ENCODE assay signal across 9 mouse cellular contexts in the genomic region with DNA sequence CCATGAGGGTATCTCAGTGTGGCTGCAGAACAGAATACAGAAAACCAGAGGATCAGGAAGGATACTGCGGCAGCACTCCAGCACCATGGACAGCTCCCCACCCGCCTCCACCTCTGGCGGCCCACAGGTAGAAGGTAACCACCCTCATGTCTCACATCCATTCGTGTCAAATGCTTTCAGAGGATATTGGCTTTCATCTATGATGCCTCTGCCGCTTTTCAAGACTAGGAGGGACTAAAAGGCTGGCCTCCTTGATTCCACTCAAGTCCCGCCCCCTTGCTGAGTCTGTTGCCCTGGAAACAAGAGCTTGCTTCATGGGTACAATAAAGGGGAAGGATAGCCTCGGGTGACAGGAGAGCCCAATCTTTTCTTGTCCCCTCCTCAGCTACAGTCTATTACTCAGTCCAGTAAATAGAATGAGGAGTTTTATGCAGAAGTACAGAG. TPM values are rescaled to one million over a fixed set of nuclear protein-coding genes. Genes with fewer than 3 reads are reported as not detected.
DNase-seq lines count a peak whose midpoint lies in the region; ATAC-seq and TF ChIP-seq lines count a peak whose summit lies in the region.
"Had no signal": no experiment of that assay in that cellular context is flagged by ENCODE, and none has a peak within 500 bp of the region (broad histone marks: within the 10 kb centered on the region; RNA-seq: fewer than 3 reads in every experiment).

No protein-coding gene starts in this region.

- H3K9me3 ChIP-seq in kidney, embryonic 14.5 days (ENCODE audit: control insufficient read depth, low read length): no peaks in the 10 kb centered on the region
- 0 out of 2 replicates have a peak, but pooled peaks cover 3% of the 10 kb centered on the region for H3K9me3 ChIP-seq in forebrain, embryonic 13.5 days (replicated peaks)

- H3K27me3 ChIP-seq in kidney, embryonic 14.5 days (ENCODE audit: control insufficient read depth, insufficient read depth, low read length): no peaks in the 10 kb centered on the region
- H3K27me3 ChIP-seq in forebrain, embryonic 13.5 days: peaks cover 4% of the 10 kb centered on the region; the same call in 1 of the 2 replicates
- H3K27me3 ChIP-seq in myocyte (ENCODE audit: control insufficient read depth, insufficient read depth, insufficient read length): peaks cover 11% of the 10 kb centered on the region

- no peak overlapping the region for H3ac ChIP-seq in myocyte (ENCODE audit: control insufficient read depth, insufficient read length)

- H3K36me3 ChIP-seq in kidney, embryonic 14.5 days (ENCODE audit: control insufficient read depth, insufficient read depth, low read length): no peaks in the 10 kb centered on the region
- no peaks in the 10 kb centered on the region for H3K36me3 ChIP-seq in forebrain, embryonic 13.5 days (ENCODE audit: poor library complexity, severe bottlenecking)
- no peaks in the 10 kb centered on the region for H3K36me3 ChIP-seq in myocyte (ENCODE audit: control insufficient read depth, insufficient read depth)

- peaks cover 11% of the 10 kb centered on the region for H3K4me1 ChIP-seq in kidney, embryonic 14.5 days (ENCODE audit: control insufficient read depth, insufficient read depth, low read length)
- peaks cover 37% of the 10 kb centered on the region for H3K4me1 ChIP-seq in forebrain, embryonic 13.5 days

- intact Hi-C loops in left cerebral cortex, postnatal 10 days (cut with DNase I): no loop called here

- DNase-seq in kidney, adult 18-20 months: peak; percentile 54
- peak; percentile 35 to 36 for DNase-seq in adrenal gland, adult 18-20 months (ENCODE audit: low spot score in 2 of 2)
- DNase-seq in left cerebral cortex, postnatal 10 days (ENCODE audit: extremely low spot score in 1 of 2, low spot score in 2 of 2): peak; percentile 41 to 59
- peak; percentile 19 for DNase-seq in thymus, postnatal 25 days
- DNase-seq in gastrocnemius, adult 18-20 months (ENCODE audit: low spot score): no peak

- H3K4me3 ChIP-seq in kidney, embryonic 14.5 days (ENCODE audit: low read length): no peak overlapping the region
- H3K4me3 ChIP-seq in forebrain, embryonic 13.5 days: no peak overlapping the region
- no peak overlapping the region for H3K4me3 ChIP-seq in myocyte

- no peak for TF ChIP-seq POLR2A in myocyte (IDR thresholded peaks at IDR 0.05; ENCODE audit: insufficient read length, low read depth)

- ATAC-seq in kidney, embryonic 14.5 days (ENCODE audit: low FRiP score, low TSS enrichment): no peak
- ATAC-seq in forebrain, embryonic 13.5 days: peak; percentile 81

- H3K9ac ChIP-seq in kidney, embryonic 14.5 days (ENCODE audit: low read depth, low read length): no peak overlapping the region
- H3K9ac ChIP-seq in forebrain, embryonic 13.5 days: no peak overlapping the region

- 9% methylated on average over 7 of the region's 7 CpGs for WGBS in kidney, embryonic 14.5 days
- 1% methylated on average over 7 of the region's 7 CpGs for WGBS in forebrain, embryonic 13.5 days

- no peak overlapping the region for H3K27ac ChIP-seq in kidney, embryonic 14.5 days (ENCODE audit: low read depth, low read length)
- peak overlapping the region; percentile 74 for H3K27ac ChIP-seq in forebrain, embryonic 13.5 days

- no peak overlapping the region for H3K4me2 ChIP-seq in kidney, embryonic 14.5 days (replicated peaks; ENCODE audit: low read depth, low read length)
- peak overlapping the region; percentile 25; the same call in 1 of the 2 replicates for H3K4me2 ChIP-seq in forebrain, embryonic 13.5 days
- H3K4me2 ChIP-seq in myocyte (ENCODE audit: low read depth): no peak overlapping the region

- no peaks in the 10 kb centered on the region for H3K79me2 ChIP-seq in myocyte (ENCODE audit: control insufficient read depth, insufficient read depth)

TF ChIP-seq in myocyte, 11 proteins besides CTCF, POLR2A, EP300 and RAD21:
- TF ChIP-seq E2F4 (IDR thresholded peaks at IDR 0.05; ENCODE audit: insufficient read depth) (no peak), MYOD1 (IDR thresholded peaks at IDR 0.05; ENCODE audit: control insufficient read depth in 1 of 3, insufficient read length in 2 of 3, low read depth in 2 of 3) (no peak), REST (IDR thresholded peaks at IDR 0.05; ENCODE audit: insufficient read depth, insufficient read length) (peak; percentile 81)

RNA-seq across cellular contexts. Expression of a gene that starts 37.8 kb away (rescaled TPM):
- 0.11 and 0.13 TPM in 2 replicates for polyA plus RNA-seq in kidney, embryonic 14.5 days (2014; fragmentation: Nextera tagmentation; extraction: Ambion mirVana)
- total RNA-seq in adrenal gland, adult 18-20 months (2021): not detected
- polyA plus RNA-seq in forebrain, embryonic 13.5 days (2015; fragmentation: Nextera tagmentation; extraction: Ambion mirVana): 0.68 and 0.82 TPM in 2 replicates
- total RNA-seq in left cerebral cortex, postnatal 10 days (2021): 1 to 10 TPM; 3.6 to 4.0 TPM
- polyA plus RNA-seq in myocyte (2012; fragmentation: generic; extraction: Trizol): not detected
- total RNA-seq in gastrocnemius, adult 18-20 months (2021): not detected
- polyA plus RNA-seq: heart, embryonic 14.5 days had no signal

Comparison
In these comparisons a context has a peak if more than half of its experiments do, and no peak if none do; other contexts are left out.
1. RNA of a gene that starts 37.8 kb away (total RNA-seq): 3.6 to 4.0 TPM in left cerebral cortex, postnatal 10 days; not detected in adrenal gland, adult 18-20 months and not detected in gastrocnemius, adult 18-20 months; every median in the first group is over 4 times any median in the second.